Mouse (Mus musculus) gastrocnemius, postnatal 4 days (tissue): ENCODE measurements around the gene Spg21. TPM values are rescaled to one million over a fixed set of nuclear protein-coding genes. Genes with fewer than 3 reads are reported as not detected.

Experiments
- DNase-seq, 2 experiments: peaks; one replicate each; pipeline ENCODE4 v3.0.0; 2021 to 2022; ENCODE audit warnings: low spot score in 2 of 2, mixed read lengths in 2 of 2
- total RNA-seq, 2 experiments: library from RNA; stranded (reverse); gene quantifications; 2 replicates each; pipeline ENCODE4 v1.2.3; 2021

The Spg21 gene
- total RNA-seq, 2 experiments from 2014 or later, result 72.6 to 85.4 TPM

DNA sequence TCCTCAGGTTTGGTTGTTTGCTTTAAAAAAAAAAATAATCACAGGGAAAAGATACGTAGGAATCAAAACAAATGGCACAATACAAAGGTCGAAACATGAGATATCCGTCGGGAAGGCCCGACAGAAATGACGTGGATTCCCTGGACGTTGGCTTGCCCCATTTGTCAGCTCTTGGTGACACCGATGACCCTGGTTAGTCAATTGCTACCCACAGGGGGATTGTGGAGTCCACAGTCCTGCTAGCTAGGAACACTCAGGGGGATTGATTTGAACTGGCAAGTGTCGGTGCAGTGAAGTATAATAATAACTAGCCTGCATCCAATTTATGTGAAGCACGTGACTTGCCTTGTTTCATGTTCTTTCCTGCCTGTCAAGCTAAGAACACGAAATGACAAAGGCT lies 6.9 kb downstream of the Spg21 start:
- DNase-seq, result no peak

DNA sequence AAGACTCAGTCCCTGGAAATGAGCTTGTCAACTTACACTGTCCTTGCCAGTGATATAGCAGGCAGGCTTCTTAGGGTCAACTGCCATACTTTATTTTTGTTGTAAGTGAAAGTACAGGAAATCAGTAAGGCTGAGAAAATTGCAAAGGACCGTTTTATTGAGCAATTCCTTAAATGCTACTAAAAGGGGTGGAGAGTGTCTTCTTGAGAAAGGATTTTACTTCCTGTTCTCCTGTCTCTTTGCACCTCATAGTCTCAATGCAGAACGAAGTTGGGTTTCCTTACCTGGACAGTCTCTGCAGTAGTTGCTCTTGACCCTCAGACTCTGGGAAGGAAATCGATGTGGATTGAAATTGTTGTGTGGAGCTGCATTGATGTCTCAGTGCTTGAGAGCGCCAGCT lies 12.0 kb downstream of the Spg21 start:
- no peak for DNase-seq

DNA sequence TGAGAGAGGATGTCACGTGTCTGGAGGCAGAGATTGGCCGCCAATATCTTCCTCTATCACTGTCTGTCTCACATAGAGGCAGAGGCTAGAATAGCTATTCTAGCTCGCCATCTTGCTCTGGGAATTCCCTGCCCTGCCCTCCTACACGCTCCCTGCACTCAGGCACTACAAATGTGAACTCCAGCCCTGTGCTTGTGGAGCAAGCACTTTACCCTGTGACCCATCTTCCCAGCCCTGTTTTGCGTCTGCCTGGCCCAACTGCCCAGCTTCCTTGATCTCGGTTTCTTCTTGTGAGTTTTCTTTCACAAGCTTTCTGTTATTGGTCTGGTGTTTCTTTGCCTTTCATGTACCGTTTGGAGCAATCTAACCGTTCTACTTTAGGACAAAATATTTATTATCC lies 18.4 kb downstream of the Spg21 start:
- no peak for DNase-seq

DNA sequence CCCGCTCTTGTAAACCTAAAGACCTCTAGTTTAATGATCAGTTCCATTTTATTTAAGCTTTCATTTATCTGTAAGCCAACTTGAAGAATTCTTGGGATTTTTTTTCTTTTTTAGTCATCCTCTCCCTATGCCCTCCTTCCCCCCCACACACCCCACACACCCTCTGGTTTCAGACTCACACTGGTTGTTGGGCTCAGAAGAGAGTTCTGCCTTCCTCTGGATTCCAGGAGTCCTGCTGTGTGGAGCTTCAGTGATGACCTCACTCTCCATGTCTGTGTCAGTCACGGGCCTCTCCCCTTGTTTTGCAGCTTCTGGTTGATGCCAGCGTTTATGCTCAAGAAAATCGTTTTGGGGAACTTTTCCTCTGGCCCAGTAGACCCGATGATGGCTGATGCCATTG lies 19.3 kb downstream of the Spg21 start:
- no peak for DNase-seq

DNA sequence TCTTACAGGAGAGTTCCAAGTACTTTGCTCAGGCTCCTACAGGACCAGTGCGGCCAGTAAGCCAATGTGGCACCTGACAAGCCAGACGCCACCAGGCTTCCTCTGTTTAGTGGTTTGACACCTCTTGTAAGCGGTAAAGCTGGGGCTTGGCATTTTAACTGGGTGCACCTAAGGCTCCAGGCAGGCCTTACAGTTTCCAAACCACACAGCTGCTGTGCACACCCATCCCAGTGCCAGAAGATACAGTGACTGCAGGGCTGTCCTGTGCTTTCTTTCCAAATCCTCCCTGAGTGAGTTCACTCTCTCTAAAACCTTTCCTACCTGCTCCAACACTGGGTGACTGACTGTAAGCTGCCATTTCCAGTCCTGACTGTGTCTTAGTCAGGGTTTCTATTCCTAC lies 30.7 kb downstream of the Spg21 start:
- no peak for DNase-seq

DNA sequence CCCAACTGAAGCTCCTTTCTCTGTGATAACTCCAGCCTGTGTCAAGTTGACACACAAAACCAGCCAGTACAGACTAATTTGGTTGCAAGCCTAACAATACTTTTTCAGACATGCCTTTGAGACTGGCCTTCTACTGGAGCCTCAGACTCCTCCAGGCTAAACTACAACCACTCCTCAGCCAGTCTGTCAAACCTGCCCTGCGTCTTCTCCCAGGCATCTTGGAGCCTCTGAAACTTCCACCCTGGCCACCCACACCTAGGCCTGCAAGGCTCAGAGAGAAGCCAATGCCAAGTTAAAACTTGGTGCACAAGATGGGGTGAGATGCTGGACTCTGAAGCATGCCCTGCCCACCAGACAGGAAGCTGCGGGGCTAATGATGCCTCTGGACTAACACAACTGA lies 31.6 kb downstream of the Spg21 start:
- no peak for DNase-seq

DNA sequence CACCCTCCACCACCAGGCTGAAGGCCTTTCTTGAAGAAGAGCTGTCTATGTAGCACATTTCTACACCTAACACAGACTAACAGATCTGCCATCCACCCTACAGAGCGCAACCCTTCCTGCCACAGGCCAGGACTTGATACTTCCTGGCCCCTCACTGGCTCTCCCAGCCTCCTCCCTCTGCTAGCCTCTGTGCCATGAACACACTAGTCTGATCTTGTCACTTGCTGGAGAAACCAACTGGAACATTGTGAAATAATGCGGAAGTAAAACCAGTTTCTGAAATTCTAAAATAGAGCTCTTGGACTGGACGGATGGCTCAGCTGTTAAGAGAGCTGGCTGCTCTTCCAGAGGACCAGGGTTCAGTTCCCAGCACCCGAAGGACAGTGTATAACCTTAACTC lies 32.1 kb downstream of the Spg21 start:
- DNase-seq, result no peak

DNA sequence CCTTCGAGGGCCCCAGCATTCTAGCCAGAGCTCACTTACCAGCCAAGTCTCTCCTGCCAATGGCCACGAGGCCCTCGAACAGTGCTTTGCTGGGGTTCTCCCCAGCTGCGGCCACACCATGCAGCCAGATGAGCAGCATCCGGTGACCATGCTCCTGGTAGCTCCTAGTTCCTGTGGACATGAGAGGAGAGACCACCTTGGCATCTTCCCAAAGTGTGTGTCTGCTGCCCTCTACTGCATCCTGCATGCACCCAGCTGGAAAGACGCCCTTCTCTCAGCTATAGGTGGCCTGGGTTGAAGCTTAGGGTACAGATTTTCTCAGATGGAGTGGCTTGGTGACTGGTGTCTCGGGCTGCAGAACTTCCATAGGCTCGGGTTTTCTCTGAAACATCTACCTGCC lies 41.4 kb downstream of the Spg21 start:
- peak in 1 of 2 experiments; percentile 32 for DNase-seq

DNA sequence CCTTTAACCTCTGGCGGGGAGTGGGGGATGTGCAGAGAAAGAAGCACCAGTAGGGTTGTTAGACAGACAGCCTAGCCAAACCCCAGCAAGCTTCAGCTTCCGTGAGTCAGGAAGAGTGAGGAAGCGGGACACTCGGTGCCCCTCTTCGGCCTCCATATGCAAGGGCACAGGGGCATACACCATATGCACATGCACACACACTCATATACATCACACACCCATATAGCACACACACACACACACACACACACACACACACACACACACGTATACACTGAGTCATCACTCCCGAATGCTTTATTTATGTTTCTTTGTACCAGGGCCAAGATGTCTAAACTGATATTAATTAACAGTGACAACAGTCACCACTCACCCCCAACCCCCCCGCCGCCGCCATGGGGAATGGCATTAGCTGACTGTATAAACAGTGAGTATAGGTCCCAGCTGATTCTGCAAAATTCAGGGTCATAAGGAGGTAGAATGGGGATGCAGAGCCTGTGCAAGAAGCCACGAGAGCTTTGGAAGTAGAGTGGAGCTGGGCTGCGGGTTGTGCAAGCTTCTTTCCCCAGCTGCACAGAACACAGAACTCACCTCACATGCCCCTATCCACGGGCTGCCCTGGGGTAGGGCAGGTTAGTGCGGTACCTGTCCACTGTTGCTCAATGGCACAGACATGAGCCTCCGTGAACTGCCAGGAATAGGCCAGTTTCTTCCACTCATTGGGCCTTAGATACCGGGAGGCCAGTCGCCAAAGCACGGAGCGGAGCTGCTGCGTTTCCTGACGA lies 42.2 kb downstream of the Spg21 start:
- no peak for DNase-seq

DNA sequence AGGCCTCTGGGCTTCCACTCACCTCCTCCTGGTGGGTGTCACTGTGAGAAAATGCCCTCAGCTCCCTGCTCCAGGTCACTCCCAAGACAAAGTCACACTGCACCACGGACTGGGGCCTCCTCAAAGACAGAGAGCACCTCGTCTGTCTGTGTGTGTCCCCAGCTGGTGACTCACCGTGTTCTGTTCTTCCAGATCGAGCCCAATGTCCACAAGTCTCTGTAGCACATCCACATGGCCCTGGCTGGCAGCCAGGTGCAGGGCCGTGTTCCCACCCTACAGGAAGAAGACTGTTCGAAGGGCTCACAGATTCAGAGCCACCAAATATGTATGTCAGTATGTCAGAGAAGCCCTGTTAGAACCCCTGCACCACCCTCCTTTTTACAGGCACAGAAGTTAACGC lies 47.7 kb downstream of the Spg21 start:
- DNase-seq, result no peak

DNA sequence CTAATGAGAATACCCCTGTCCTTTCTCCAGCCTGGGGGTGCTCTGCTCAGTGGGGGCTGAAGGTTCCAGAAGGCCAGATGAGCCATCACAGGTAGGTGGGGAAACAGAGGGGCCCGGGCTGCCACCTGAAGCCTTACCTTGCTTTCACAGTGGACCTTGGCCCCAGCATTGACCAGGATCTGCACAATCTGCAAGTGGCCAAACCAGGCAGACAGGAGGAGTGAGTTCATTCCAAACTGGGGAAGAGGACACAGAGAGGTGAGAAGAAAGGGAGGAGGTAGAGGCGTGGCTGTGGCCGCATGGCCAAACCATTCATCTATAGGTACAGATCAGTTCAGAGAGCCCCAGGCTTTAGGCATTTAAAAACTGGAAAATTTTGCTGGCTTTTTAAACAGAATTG lies 51.8 kb downstream of the Spg21 start:
- no peak for DNase-seq

DNA sequence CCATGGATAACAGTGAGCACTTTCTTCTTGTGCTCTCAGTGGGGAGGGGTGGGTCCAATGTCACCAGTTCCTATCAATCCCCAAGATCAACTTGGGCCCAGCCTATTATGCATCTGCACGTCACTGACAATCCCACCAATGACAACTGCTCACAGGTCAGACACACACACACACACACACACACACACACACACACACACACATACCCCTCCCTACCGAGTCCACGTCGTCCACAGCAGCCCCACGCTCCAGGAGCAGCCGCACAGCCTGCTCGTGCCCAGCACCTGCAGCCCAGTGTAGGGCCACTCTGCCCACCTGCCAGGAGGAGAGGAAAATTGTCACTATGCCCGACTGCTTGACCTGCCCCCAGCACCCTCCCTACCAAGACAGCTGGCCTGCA lies 53.7 kb downstream of the Spg21 start:
- DNase-seq, result no peak

DNA sequence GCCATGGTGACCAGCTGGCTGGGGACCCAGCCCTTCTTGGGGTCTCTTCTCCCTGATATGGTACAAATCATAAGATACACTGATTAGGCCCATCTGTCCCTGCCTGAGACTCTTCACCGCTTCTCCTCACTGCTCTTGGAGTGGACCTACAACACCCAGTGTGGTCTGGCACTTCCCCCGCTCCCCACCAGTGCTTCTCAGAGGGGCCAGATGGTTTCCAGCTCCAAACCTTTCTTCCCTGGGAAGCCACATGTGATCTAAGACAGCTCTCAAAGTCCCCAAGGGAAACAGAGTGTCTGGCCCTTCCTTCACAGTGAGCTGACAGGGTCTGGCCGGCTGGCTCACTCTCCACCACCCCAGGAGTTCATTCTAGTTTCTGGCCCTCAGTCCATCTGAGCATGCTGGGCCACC lies 54.1 kb downstream of the Spg21 start:
- DNase-seq, result no peak

DNA sequence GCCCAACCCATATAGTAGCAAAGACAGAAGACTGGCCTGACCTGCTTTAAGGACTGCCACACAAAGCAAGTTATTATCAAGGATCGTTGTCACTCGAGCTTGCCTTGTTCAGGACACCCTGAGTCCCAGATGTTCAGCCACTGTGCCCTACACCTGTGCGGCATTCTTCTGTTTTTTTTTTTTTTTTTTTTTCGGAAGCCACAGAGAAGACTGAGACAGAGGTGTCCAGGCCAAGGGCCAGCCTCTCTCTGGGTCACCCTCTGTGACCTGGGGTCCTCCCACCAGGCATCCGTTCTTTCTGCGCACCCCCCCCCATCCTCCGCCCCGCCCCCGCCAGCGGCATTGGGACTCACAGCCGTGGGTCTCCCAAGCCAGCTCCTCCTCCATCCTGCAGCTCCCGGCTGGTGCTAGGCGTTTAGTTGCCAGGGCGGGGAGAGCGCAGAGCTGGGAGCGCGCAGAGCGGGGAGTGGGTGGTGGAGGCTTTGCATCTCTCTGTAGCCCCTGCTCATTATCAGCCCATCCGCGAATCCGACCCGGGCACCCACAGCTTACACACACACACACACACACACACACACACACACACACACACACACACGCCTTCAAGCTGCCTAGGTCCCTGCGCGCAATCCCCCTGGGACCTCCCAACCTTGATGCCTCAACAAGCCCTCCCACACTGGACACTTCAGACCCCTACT lies 59.2 kb downstream of the Spg21 start, which contains the start of gene Ankdd1a:
Gene Ankdd1a (minus strand): TSS at position 387 of the 698 bp plus-strand sequence.
- DNase-seq, result peak in 1 of 2 experiments; percentile 41

DNA sequence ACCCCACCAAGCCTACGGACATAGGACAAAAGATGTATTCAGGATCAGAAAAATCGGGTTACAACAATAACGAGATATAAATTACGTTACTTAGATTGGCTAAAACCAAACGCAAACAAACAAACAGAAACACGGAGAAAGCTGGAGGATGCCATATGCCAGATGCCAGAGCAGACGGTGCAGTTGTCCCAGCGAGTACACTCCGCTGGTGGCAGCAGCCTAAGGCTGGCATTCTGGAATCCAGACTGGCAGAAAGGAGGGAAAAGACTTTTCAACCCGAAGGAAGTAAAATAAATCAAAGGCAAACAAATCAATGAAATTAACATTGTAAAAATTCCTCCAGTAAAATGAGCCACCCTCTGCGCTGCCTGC lies 59.7 kb downstream of the Spg21 start:
- DNase-seq, result no peak

DNA sequence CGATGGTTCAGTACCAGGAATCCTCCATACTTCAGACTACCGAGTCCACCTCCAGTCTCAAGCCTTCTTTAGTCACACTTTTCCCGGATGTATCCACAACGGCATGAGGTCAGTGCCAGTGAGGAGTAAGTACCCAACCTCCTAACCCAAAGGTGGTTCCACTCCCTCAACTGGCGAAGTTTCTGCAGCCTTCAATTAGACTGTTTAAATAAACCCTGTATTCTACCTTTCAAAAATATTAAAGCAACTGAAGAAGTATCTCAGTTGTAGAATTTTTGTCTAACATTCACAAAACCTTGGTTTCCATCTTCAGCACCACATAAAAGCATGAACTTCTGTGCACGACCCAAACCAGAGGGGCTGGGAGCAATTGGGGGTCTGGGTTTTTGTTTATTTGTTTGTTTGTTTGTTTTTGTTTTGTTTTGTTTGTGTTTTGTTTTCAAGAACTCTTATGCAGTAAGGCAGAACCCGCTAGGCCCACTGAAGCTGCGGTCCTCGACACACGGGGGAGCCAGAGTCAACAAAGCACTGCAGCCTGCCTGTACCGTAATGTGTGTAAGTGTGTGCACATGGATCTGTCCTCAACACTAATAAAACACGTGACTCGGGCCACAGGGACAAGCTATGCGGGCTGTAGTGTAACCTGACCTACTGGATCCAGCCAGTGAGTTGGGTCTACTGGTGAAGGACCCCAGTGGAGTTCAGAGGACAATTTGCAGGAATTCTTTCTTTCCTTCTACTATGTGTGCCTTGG lies 63.0 kb downstream of the Spg21 start:
- peak; percentile 48 to 78 for DNase-seq

DNA sequence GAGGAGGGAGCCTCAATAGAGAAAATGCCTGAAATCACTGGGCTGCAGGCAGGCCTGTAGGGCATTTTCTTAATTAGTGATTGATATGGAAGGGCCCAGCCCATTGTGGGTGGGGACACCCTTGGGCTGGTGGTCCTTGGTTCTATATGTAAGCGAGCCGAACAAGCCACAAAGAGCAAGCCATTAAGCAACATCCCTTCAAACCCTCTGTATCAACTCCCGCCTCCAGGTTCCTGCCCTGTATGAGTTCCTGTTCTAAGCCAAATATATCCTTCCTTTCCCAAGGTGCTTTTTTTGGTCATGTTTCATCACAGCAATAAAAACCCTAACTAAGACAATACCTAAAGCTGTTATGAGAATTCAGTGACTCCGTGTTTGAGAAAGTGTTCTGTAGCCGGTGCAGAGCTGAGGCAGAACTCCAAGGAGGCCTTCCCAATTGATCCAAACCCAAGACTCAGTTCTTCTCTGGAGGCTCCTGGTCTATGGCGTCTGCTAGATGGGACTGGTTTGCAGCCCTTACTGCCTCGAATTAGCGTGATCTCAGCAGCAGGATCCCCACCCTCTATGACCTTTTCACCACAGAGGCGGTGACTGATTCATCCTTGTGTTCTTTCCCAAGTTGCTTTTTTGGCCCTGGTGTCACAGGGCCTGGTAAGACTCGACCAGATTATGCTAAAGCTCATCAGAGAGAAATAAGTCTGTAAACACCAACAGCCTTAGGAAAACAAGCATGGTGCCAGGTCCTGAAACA lies 64.9 kb downstream of the Spg21 start:
- DNase-seq, result no peak

DNA sequence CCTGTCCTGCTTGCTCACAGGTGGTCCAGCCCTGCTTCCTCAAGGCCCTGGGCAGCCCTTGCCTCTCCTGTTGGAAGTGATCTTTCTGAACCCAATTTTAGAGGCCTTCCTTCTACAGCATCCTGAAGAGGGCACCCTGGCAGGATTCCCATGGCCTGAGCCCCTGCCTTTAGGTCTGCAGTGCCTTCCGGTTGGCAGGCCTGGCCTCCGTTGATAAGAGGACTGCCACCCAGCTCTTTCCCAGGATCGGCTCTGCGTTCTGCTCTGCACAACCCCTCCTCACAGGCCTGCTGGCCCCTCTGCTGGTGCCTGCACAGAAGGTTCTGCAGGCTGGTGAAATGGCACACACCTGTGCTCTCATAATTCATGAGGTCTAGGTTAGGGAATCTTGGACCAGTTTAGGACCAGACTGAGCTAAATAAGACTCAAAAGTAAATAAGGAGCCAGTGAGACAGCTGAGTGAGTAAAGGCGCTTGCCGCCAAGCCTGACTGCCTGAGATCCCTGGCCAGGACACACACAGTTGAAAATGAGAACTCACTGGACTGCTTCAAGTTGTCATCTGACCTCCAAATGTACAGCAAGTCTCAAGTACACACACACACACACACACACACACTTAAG lies 67.8 kb downstream of the Spg21 start:
- no peak for DNase-seq

DNA sequence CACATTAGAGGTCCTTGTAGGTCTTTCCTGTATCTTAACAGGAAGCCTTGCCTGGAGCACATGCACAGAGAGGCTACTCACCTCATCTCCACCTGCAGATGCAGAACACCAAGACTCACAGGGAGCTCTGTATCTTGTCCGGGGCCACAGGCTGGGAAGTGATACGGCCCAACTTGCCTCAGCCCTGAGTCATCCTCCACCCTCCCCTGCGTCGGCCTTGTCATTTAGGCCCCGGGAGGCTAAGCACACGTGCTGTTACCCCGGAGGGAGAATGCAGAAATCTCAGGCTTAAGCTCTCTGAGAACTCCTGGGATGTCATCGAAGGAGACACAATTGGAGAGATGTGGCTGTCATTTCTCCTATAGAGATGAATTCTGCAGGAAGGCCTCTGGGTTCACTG lies 68.9 kb downstream of the Spg21 start:
- DNase-seq, result no peak

DNA sequence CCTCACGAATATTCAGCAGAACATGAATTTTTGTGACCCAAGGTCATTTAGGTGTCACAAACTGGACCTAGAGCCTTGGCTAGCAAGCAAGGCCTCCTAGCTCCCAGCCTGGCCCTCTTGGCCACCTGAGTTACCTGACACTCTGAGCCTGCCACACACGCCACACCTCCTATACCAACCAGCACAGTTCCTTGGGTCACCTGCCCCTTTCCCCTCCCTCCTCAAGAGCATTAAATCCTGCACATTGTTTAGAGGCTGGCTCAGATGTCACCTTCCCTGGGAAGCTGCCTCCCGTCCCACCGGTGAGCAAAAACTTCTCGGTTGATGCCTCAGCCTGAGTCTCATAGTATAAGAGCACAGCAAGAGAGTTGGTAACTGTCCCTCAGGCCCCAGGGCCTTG lies 70.5 kb downstream of the Spg21 start:
- DNase-seq, result no peak

DNA sequence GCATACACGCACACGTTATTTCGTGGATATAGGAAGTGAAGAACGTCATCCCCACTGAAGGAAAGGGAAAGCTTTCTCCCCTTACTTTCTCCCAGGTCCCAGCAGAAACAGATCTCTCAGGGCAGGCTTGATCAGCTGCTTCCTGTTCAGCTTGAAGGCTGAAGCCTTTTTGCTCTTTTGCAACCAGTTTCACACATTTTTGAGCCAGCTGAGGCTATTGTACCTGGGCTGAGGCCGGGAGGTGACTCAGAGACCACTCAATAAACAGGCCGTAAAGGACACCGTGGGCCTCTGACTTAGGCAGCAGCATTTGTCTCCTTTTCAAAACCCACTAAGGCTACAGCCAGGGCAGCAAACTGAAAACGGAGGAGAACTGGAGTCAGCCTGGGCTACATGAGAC lies 72.2 kb downstream of the Spg21 start:
- DNase-seq, result no peak
